Mouse (Mus musculus) liver, adult (tissue): Measurements from ENCODE around the gene 4930595D18Rik.

ENCODE experiments used
- GATA4 ChIP-seq: IDR thresholded peaks from 2 replicates; pipeline ENCODE4 v1.6.1; 2014; ENCODE audit warnings: mild to moderate bottlenecking, low read length; ENCODE audit not compliant: insufficient replicate concordance

4930595D18Rik gene

GRCm38 (mm10) chr12:111182378-111182777, 1.9 kb downstream of the 4930595D18Rik start:
- no peak for TF ChIP-seq GATA4

GRCm38 (mm10) chr12:111181848-111182247, 2.4 kb downstream of the 4930595D18Rik start:
- TF ChIP-seq GATA4, result no peak

DNA sequence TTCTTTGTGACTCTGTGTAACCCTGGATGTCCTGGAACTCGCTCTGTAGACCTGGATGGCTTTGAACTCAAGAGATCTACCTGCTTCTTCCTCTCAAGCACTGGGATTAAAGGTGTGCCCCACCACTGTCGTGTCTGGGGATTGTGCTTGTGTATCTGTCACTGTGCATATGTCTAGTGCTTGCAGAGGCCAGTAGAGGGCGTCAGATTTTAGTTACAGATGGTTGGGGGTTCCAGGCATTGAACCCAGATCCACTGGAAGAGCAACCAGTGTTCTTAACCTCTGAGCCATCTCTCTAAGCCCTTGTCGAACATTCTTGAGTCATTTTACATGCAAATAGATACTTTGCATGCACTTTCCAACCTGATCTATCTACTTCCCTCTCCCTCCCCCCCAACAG, 5.5 kb downstream of the 4930595D18Rik start:
- TF ChIP-seq GATA4, result no peak

GRCm38 (mm10) chr12:111168891-111169290, 15.4 kb downstream of the 4930595D18Rik start:
- TF ChIP-seq GATA4, result no peak

GRCm38 (mm10) chr12:111166681-111167289, 17.5 kb downstream of the 4930595D18Rik start:
- no peak for TF ChIP-seq GATA4

DNA sequence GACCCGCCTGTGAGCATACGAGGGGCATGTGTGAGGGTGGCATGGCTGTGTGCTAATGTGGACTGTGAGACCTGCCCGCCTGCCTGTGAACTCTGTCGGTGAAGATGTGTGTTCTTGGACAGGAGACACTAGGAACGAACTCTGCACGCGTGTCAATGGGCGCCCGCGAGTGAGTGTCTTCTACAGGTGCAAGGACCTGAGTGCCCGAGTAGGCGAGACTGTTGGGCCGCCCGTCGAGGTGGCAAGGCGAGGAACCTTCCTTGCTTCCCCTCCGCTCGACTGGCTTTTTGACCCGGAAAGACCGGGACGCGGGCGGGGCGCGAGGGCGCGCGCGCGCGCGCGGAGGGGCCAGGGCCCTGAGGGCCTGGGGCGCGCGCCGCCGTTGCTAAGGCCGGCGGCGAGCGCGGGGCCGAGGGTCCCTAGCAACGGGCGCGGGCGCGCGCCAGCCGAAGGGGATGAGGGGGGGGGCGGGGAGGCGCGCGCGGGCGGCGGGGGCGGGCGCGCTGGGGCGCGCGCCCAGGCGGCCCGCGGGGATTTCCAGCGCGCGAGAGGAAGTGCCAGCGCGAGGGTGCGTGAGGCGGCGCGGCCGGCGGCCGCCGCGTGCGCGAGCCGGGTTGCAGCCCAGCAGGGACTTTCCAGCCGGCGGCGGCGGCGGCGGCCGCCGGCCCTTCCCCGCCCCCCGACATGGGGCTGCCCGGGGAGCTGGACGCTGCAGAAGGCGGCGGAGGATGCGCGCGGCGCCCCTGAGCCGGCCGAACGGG, 18.3 kb downstream of the 4930595D18Rik start, which contains the start of gene Traf3:
Gene Traf3, plus strand, starts transcription at position 540 of the 761 bp plus-strand sequence.
- TF ChIP-seq GATA4, result no peak

- TF ChIP-seq GATA4, result no peak
Measured at GRCm38 (mm10) chr12:111165146-111165812, 19.0 kb downstream of the 4930595D18Rik start.

- no peak for TF ChIP-seq GATA4
Measured at GRCm38 (mm10) chr12:111164310-111164751, 20.0 kb downstream of the 4930595D18Rik start.

DNA sequence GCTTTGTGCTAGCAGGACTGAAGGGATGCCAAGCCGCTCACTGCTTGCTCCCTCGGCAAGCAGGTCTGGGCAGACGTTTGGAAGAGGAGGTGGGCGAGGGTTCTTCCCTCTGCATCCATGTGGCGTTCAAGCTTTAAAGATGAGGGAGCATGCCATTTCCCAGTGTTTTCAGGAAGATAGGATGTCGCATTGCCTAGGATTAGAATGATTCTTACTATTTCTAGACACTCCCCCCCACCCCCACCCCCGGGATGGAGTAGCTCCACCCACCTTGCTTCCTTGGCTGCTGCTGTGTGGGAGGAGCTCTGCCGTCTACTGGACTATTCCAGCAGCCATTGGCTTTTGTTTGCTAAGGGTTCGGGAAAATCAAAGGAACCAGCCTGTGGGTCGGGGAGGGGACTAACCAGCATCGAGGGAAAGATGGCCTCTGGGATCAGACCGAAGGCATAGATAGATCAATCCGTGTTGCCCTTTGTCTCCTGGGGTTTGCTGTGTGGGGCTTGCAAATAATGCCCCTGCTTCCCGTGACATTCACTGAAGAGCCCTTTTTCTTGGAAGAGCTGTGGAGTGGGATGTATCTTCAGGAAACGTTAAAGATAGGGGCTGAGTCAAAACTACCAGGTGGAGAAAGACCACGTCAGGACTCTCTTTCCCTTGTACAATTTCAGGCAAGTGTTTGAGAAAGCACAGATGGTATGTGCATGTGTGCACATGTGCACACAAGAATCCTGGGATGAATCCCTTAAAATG, 21.8 kb downstream of the 4930595D18Rik start:
- TF ChIP-seq GATA4, result no peak

- no peak for TF ChIP-seq GATA4
Measured at GRCm38 (mm10) chr12:111161943-111162311, 22.4 kb downstream of the 4930595D18Rik start.

DNA sequence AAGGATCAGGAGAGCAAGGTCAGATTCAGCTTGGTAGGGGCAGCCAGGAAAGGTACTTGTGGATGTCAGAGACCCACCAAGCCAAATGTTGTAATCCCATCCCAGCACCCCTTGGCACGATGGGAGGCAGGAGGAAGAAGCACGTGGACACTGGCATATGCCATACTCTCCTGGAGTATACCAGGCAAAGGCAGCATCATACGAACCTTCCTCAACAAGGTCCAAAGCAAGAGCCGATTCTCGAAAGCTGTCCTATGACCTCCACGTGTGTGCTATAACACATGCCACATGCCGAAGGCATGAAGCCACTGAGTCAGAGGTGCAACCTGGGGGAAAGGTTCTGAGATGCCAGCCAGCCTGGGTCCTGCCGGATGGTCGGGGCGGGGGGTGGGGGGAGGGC, 23.4 kb downstream of the 4930595D18Rik start:
- TF ChIP-seq GATA4, result no peak

DNA sequence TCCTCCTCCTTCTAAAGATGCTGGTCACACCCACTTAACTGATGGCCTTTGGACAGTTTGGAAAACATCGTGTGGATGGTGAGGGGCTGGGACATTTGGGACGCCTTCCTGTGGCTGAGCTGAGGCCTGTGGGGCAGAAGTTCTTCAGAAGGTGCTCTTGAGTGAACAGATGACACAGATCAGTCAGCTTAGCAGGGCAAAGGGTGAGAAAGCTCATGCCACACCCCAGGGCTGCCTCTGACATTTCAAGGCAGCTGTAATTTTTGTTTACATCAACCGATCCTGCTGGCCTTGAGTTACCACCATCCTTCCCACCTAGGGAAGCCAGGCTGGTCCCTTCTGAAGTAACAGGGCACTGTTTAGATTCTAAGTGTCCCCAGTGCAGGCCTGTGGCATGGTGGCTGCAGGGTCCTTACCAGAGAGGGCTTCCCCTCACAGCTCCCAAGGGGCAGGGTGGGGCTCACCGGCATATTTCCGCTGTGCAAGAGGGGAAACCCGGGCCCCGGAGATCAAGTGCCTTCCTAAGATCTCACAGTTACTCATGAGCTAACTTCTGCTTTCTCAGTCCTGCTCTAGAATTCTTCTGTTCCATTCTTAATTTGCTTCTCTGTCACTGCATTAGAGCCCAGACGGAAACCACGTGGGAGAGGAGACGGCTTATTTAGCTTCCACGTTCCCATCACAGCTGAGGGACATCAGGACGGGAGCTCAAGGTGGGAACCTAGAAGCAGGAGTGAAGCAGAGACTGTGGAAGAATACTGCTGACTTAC, 24.4 kb downstream of the 4930595D18Rik start:
- no peak for TF ChIP-seq GATA4

- no peak for TF ChIP-seq GATA4
Measured at GRCm38 (mm10) chr12:111155756-111156155, 28.5 kb downstream of the 4930595D18Rik start.

DNA sequence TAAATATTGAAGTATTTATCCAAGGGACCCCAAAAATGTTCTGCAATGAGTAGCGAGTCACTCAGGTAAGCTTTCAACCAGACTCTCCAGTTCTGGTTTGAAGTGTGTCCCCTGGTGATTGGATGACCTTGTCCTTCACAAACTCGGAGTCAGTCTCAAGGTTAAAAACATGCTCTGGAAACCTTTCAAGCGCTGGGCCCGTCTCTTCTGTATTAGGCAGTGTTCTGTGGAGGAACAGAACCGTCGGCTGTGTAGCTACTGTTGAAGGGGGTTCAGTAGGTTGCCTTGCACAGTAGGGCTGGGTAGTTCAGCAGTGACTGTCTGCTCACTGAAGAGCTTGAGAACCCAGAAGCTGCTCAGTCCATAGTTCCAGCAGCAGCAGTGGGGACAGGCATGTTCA, 29.6 kb downstream of the 4930595D18Rik start:
- no peak for TF ChIP-seq GATA4

GRCm38 (mm10) chr12:111153946-111154345, 30.3 kb downstream of the 4930595D18Rik start:
- no peak for TF ChIP-seq GATA4
